Mouse (Mus musculus) spleen, adult 12 weeks (tissue): ENCODE results near the gene AC161166.1.
"Not testable (repeated sequence)": the region's sequence is repeated elsewhere in the genome, so short reads cannot be mapped to it uniquely, and the experiment has no call there.

Source experiments
- DNase-seq: peaks from one replicate; pipeline ENCODE4 v3.0.0; 2022; ENCODE audit warnings: low spot score

The AC161166.1 gene

GRCm38 (mm10) chr7:24525686-24526420 is 13.6 kb upstream of the AC161166.1 start:
- no peak for DNase-seq

- no peak for DNase-seq
These were observed 12.7 kb upstream of the AC161166.1 start for GRCm38 (mm10) chr7:24524978-24525377.

GRCm38 (mm10) chr7:24523723-24524122 is 11.5 kb upstream of the AC161166.1 start:
- DNase-seq = no peak

- no peak for DNase-seq
These were observed 10.6 kb upstream of the AC161166.1 start for GRCm38 (mm10) chr7:24522805-24523204.

GRCm38 (mm10) chr7:24520054-24520453 is 7.8 kb upstream of the AC161166.1 start:
- not testable (repeated sequence) for DNase-seq

GRCm38 (mm10) chr7:24519130-24519529 is 6.9 kb upstream of the AC161166.1 start:
- DNase-seq = no peak

- DNase-seq = no peak
These were observed 5.4 kb upstream of the AC161166.1 start for GRCm38 (mm10) chr7:24517654-24518053.

- DNase-seq = no peak
These were observed 4.8 kb upstream of the AC161166.1 start for GRCm38 (mm10) chr7:24517077-24517476.

- not testable (repeated sequence) for DNase-seq
These were observed 4.1 kb upstream of the AC161166.1 start for GRCm38 (mm10) chr7:24516319-24516718.

- DNase-seq = no peak
These were observed 4.5 kb downstream of the AC161166.1 start for GRCm38 (mm10) chr7:24507726-24508114.

GRCm38 (mm10) chr7:24506838-24507725 is 5.2 kb downstream of the AC161166.1 start, which contains the start of gene Zfp428:
TSS of gene Zfp428 (plus strand) at chr7:24507006.
- peak; percentile 40 for DNase-seq

GRCm38 (mm10) chr7:24506476-24506837 is 5.8 kb downstream of the AC161166.1 start:
- DNase-seq = no peak

- DNase-seq = no peak
These were observed 6.2 kb downstream of the AC161166.1 start for GRCm38 (mm10) chr7:24506065-24506459.

- no peak for DNase-seq
These were observed 6.7 kb downstream of the AC161166.1 start for GRCm38 (mm10) chr7:24505447-24506064.

GRCm38 (mm10) chr7:24504868-24505267 is 7.4 kb downstream of the AC161166.1 start:
- no peak for DNase-seq

GRCm38 (mm10) chr7:24504004-24504403 is 8.3 kb downstream of the AC161166.1 start:
- DNase-seq = no peak

- peak; percentile 21 for DNase-seq
These were observed 10.8 kb downstream of the AC161166.1 start for GRCm38 (mm10) chr7:24501492-24501891.

GRCm38 (mm10) chr7:24500929-24501328 is 11.3 kb downstream of the AC161166.1 start:
- DNase-seq = peak; percentile 29

GRCm38 (mm10) chr7:24499856-24500577 is 12.2 kb downstream of the AC161166.1 start:
- DNase-seq = no peak

GRCm38 (mm10) chr7:24488303-24488702 is 24.0 kb downstream of the AC161166.1 start:
- no peak for DNase-seq

GRCm38 (mm10) chr7:24487403-24487802 is 24.9 kb downstream of the AC161166.1 start:
- no peak for DNase-seq

- no peak for DNase-seq
These were observed 25.6 kb downstream of the AC161166.1 start for GRCm38 (mm10) chr7:24486654-24487130.
